Mouse (Mus musculus) heart, postnatal 0 days (tissue): ENCODE measurements around the gene Olfr684.

Source experiments
- CTCF ChIP-seq: IDR thresholded peaks from 2 replicates; pipeline ENCODE4 v1.5.1; 2016; ENCODE audit warnings: antibody characterized with exemption, control low read depth, low read depth
- EP300 ChIP-seq: IDR thresholded peaks from 2 replicates; pipeline ENCODE4 v1.6.1; 2016; ENCODE audit warnings: antibody characterized with exemption, low read depth

GRCm38 (mm10) chr7:105185912-105186311, 22.5 kb upstream of the Olfr684 start, which contains the start of gene Olfr685:
- TF ChIP-seq CTCF, result no peak
- no peak for TF ChIP-seq EP300
